Mouse (Mus musculus) liver, embryonic 13.5 days (tissue): ENCODE results near the gene H13. TPM values are rescaled to one million over a fixed set of nuclear protein-coding genes. Genes with fewer than 3 reads are reported as not detected.
A peak's percentile ranks its signal among the peaks of the same experiment; 100 is the strongest.
"Not testable (repeated sequence)": the region's sequence is repeated elsewhere in the genome, so short reads cannot be mapped to it uniquely, and the experiment has no call there.

Source experiments
- ATAC-seq: fragments of 200-750 bp; cut with Nextera tagmentation; 2 replicates; pipeline ENCODE4 v1.8.0; 2017; ENCODE audit warnings: low read depth, mild to moderate bottlenecking, moderate number of reproducible peaks, moderate library complexity
- DNase-seq: peaks from one replicate; pipeline ENCODE4 v3.0.0; 2022
- H3K27ac ChIP-seq: fragments of 300-500 bp; sonication (generic); 2 replicates; pipeline ENCODE4 v1.5.1; 2015; ENCODE audit warnings: moderate library complexity, mild to moderate bottlenecking, inconsistent platforms
- H3K27me3 ChIP-seq: fragments of 300-500 bp; sonication (generic); 2 replicates; pipeline ENCODE4 v1.6.1; 2015; ENCODE audit warnings: mild to moderate bottlenecking, inconsistent platforms
- H3K36me3 ChIP-seq: fragments of 300-500 bp; sonication (generic); 2 replicates; pipeline ENCODE4 v1.6.1; 2015; ENCODE audit warnings: mild to moderate bottlenecking, inconsistent platforms
- H3K4me1 ChIP-seq: fragments of 300-500 bp; sonication (generic); replicated peaks from 2 replicates; pipeline ENCODE4 v1.6.1; 2015; ENCODE audit warnings: inconsistent platforms
- H3K4me2 ChIP-seq: fragments of 300-500 bp; sonication (generic); 2 replicates; pipeline ENCODE4 v1.6.1; 2015; ENCODE audit warnings: inconsistent platforms, mild to moderate bottlenecking, moderate library complexity
- H3K4me3 ChIP-seq: fragments of 300-500 bp; sonication (generic); replicated peaks from 2 replicates; pipeline ENCODE4 v1.5.1; 2015; ENCODE audit warnings: mild to moderate bottlenecking, inconsistent platforms
- H3K9ac ChIP-seq: fragments of 300-500 bp; sonication (generic); 2 replicates; pipeline ENCODE4 v1.6.1; 2015; ENCODE audit warnings: mild to moderate bottlenecking, inconsistent platforms
- H3K9me3 ChIP-seq: fragments of 300-500 bp; sonication (generic); replicated peaks from 2 replicates; pipeline ENCODE4 v1.6.1; 2016; ENCODE audit warnings: inconsistent platforms
- WGBS: fragments of 180-500 bp; shearing (Covaris S2); methylation state at CpG from one replicate; pipeline ENCODE4 v1.1.7; 2015; ENCODE audit not compliant: insufficient replicate concordance; 5-methylcytosine and 5-hydroxymethylcytosine counted together
- polyA plus RNA-seq: library from polyadenylated mRNA; unstranded; fragments of >200 nt; fragmentation: Nextera tagmentation; extraction: Ambion mirVana; gene quantifications from 2 replicates; pipeline ENCODE4 v1.2.1, GENCODE M21; 2015

Gene H13
- polyA plus RNA-seq, 1 experiment from 2014 or later, result 49.0 TPM

DNA sequence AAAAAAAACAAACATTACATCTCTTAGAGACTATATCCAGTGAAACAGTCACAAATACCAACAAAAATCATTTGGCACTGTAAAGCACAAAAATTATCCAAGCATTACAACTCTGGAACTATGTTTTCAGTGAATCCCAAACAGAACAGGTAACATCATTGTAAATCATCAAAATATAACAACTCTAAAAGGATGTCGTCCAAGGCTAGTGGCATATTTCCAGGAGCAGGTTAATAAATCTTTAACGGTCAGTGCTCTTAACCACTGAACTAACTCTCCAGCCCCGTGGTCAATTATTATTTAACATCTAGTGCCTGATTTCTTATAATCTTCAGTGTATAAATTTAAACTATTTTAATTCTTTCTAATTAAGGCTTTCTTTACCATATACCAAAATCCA is 3.1 kb upstream of the H13 start:
- not testable (repeated sequence) for H3K27ac ChIP-seq, H3K27me3 ChIP-seq

DNA sequence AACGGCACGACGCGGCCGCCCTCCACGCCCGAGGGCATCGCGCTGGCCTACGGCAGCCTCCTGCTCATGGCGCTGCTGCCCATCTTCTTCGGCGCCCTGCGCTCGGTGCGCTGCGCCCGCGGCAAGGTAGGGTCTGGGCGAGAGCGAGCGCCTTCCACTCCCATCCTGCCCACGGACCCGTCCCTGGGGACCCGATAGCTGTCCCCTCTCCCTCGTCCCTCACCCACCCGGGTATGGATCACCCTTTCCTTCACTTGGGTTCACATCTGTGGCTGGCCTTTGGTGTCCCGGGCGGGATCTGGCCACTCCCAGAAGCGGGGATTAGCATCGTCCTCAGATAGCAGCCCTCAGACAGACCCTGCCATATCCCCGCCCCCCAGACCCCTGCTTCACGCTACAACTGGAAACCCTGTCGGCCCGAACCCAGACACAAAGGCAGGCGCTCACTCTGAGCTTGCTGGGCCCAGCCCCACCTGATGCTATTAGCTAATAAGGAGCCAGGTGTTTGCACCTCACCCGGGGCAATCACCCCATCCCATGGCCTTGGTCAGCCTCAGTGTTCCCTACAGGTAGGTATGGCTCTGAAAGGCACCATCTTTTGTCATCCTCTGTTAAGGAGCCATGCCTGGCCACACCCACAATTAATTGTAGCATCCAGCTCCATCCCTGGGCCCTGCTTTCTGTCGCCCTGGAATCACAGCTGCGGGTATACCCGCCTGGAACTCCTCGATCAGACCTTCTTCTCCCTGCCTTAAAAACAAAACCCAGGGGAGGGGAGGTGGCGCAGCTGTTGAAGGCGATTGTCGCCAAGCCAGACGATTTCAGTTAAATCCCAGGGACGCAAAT is 601 bp downstream of the H13 start:
- peak; percentile 73 for ATAC-seq
- peak; percentile 20 for DNase-seq
- WGBS, result under 1% methylated on average over 46 of the region's 46 CpGs

More for the DNA sequence above, 3.1 kb upstream of the H13 start:
- H3K4me1 ChIP-seq, result peaks cover 19% of the 10 kb centered on the region
- not testable (repeated sequence) for DNase-seq, H3K9ac ChIP-seq, ATAC-seq, H3K9me3 ChIP-seq, H3K4me2 ChIP-seq, H3K4me3 ChIP-seq, H3K36me3 ChIP-seq
- WGBS, result 56% methylated on average over 3 of the region's 3 CpGs

DNA sequence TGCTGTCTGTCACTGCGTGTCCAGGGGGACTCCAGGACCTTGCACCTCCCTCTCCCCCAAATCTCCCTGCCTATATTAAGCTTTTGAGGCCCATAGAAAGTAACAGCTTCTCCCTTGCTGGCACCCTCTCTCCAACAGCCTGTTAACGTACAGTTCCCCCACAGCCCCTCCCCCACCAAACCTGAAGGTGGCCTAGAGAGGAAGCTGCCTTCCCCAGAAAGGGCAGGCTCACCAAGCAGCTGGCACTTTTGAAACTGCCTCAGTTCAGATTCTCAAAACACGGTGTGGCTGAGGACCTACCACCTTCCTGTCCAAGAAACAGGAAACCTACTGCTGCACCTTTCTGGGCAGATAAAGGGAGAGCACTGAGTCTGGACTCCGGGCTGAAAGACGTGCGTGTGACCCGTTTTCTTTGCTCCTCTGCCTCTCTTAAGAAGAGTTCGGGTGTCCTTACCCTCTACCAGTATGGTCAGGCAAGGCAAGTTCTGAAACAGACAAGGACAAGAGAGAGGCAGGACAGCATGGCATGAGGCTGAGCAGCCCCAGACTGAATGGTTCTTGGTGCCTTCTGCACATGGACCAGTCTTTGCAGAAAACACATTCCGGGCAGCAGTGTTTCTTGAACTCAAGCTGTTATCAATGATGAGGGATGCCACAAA is 1.9 kb downstream of the H13 start:
- Histone ChIP-seq H3K27ac (peak overlapping the region; percentile 72), H3K4me1 (peaks cover 50% of the 10 kb centered on the region), H3K9ac (peak overlapping the region; percentile 84), H3K4me3 (peak overlapping the region; percentile 81), H3K36me3 (peaks cover 36% of the 10 kb centered on the region), H3K27me3 (no peaks in the 10 kb centered on the region), H3K4me2 (peak overlapping the region; percentile 98), H3K9me3 (no peaks in the 10 kb centered on the region)
- peak; percentile 5; the same call in 1 of the 2 replicates for ATAC-seq
- no peak for DNase-seq
- 11% methylated on average over 9 of the region's 9 CpGs for WGBS

More for the DNA sequence above, 601 bp downstream of the H13 start:
- Histone ChIP-seq H3K4me1 (peaks cover 46% of the 10 kb centered on the region), H3K4me2 (peak overlapping the region; percentile 98), H3K4me3 (peak overlapping the region; percentile 81), H3K36me3 (peaks cover 24% of the 10 kb centered on the region), H3K9me3 (no peaks in the 10 kb centered on the region), H3K9ac (peak overlapping the region; percentile 84), H3K27me3 (no peaks in the 10 kb centered on the region), H3K27ac (peak overlapping the region; percentile 72)

DNA sequence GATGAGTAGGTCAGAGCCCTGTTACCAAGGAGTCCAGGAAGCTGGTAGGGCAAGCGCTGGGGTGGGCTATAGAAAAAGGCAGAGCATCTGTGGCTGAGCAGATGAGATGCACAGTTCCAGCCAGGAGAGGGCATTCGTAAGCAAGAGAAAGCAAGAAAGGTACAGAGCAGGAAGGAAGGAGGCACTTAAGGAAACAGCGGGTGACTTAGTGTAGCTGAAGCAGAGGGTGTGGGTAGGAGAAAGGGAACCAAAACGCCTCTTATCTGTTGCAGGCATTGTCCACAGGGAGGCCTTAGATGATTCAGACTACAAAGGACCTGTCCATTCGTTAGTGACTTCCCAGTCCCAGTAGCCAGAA is 2.4 kb downstream of the H13 start:
- Histone ChIP-seq H3K4me2 (peak overlapping the region; percentile 98), H3K9ac (peak overlapping the region; percentile 84), H3K9me3 (no peaks in the 10 kb centered on the region), H3K27ac (peak overlapping the region; percentile 72), H3K36me3 (peaks cover 42% of the 10 kb centered on the region), H3K4me1 (peaks cover 50% of the 10 kb centered on the region), H3K27me3 (no peaks in the 10 kb centered on the region), H3K4me3 (peak overlapping the region; percentile 81)
- DNase-seq, result no peak
- peak; percentile 37; the same call in 1 of the 2 replicates for ATAC-seq
- 11% methylated on average over 5 of the region's 5 CpGs for WGBS

DNA sequence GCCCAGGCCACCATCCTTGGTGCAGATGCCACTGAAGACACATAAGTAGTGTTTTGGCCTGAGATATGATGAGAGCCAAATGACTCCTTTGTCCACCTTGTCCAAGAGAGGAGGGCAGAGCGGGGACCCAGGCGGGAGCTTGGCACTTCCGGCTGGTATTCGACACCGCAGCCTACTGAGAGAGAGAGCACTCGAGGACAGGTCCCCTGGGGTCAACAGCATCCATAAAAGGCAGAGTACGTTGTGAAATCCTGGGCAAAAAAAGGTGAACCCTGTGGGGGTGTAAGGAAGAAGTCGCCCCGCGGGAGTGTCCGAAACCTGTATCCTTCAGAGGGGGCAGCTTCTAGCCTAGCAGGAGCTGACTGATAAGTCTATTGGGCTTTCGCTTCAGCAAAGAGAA is 2.9 kb downstream of the H13 start:
- no peaks in the 10 kb centered on the region for H3K9me3 ChIP-seq
- H3K4me2 ChIP-seq, result peak overlapping the region; percentile 98
- DNase-seq (no peak), ATAC-seq (no peak)
- H3K36me3 ChIP-seq, result peaks cover 47% of the 10 kb centered on the region
- peak overlapping the region; percentile 84; the same call in 1 of the 2 replicates for H3K9ac ChIP-seq
- peak overlapping the region; percentile 81; the same call in 1 of the 2 replicates for H3K4me3 ChIP-seq
- 74% methylated on average over 12 of the region's 12 CpGs for WGBS
- H3K27me3 ChIP-seq, result no peaks in the 10 kb centered on the region
- peaks cover 50% of the 10 kb centered on the region for H3K4me1 ChIP-seq
- H3K27ac ChIP-seq, result peak overlapping the region; percentile 72

DNA sequence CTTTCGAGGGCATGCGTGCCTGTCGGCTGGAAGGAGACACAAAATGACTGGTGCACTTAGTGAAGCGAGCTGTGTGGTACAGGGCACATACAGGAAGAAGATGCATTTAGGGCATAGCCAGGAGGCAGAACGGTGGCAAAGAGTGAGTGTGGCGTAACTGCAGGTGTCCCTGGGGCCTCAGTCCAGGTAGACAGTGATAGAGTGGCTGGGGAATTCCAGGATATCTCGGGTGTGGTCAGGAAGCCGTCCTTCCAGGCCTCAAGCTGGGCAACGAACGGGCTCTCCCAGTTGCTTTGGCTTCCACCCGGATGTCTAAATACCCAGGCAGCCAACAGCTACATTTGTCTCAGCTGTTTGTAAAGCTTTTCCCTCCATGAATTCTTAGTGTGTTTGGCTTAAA is 4.9 kb downstream of the H13 start:
- peaks cover 65% of the 10 kb centered on the region for H3K36me3 ChIP-seq
- H3K27me3 ChIP-seq, result no peaks in the 10 kb centered on the region
- no peak overlapping the region for H3K4me3 ChIP-seq
- ATAC-seq (no peak), DNase-seq (no peak)
- H3K9me3 ChIP-seq, result no peaks in the 10 kb centered on the region
- peaks cover 47% of the 10 kb centered on the region for H3K4me1 ChIP-seq
- H3K9ac ChIP-seq, result no peak overlapping the region
- no peak overlapping the region for H3K4me2 ChIP-seq
- WGBS, result 70% methylated on average over 11 of the region's 11 CpGs
- no peak overlapping the region for H3K27ac ChIP-seq

DNA sequence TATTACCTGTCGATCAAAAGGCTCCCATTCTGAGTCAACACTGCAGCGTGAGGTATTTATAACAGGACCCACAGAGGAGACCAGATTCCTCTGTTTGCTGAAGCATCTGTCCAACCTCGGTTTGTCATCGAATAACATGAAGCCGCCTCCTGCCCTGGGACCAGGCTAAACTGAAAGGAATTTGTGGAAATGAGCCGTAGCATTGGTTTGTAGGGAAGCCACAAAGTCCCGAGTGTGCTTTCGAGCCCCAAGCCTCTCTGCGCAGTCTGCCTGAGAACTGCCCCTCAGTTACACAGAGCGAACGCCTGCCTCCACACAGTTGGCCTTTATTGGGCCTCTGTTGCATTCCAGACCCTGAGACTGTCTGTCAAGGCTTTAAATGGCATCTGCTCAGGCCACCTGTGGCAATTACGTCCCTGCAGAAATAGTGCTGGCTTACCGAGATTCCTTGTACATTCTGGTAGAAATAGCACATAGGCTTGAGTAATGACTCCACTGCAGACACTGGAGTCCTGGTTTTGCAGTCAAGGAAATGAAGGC is 6.1 kb downstream of the H13 start:
- no peak overlapping the region for H3K4me2 ChIP-seq
- peaks cover 76% of the 10 kb centered on the region for H3K36me3 ChIP-seq
- 82% methylated on average over 13 of the region's 13 CpGs for WGBS
- H3K4me3 ChIP-seq, result no peak overlapping the region
- ATAC-seq (no peak), DNase-seq (no peak)
- no peak overlapping the region for H3K27ac ChIP-seq
- no peaks in the 10 kb centered on the region for H3K9me3 ChIP-seq
- peaks cover 40% of the 10 kb centered on the region for H3K4me1 ChIP-seq
- H3K27me3 ChIP-seq, result no peaks in the 10 kb centered on the region
- H3K9ac ChIP-seq, result no peak overlapping the region

DNA sequence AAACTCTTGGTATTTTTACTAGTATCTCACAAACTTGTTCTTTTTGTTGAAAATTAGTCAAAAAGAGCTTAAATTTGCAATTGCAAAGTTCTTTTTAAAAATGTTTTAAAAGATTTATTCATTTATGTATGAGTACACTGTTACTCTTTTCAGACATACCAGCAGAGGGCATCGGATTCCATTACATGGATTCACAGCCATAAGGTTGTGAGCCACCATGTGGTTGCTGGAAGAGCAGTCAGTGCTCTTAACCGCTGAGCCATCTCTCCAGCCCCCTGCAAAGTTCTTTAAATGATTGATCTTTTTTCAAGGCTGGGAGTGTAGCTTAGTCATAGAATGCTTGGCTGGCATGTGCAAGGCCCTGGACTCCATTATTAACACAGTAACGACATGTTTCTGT is 9.0 kb downstream of the H13 start:
- DNase-seq (no peak), ATAC-seq (0 out of 2 replicates have a peak, but pooled peaks have one; percentile 49)
- no peaks in the 10 kb centered on the region for H3K9me3 ChIP-seq
- no peak overlapping the region for H3K27ac ChIP-seq
- WGBS, result 63% methylated on average over 3 of the region's 3 CpGs
- H3K4me3 ChIP-seq, result no peak overlapping the region
- H3K4me2 ChIP-seq, result no peak overlapping the region
- H3K36me3 ChIP-seq, result peaks cover 93% of the 10 kb centered on the region
- H3K9ac ChIP-seq, result no peak overlapping the region
- H3K27me3 ChIP-seq, result no peaks in the 10 kb centered on the region
- H3K4me1 ChIP-seq, result peaks cover 10% of the 10 kb centered on the region

DNA sequence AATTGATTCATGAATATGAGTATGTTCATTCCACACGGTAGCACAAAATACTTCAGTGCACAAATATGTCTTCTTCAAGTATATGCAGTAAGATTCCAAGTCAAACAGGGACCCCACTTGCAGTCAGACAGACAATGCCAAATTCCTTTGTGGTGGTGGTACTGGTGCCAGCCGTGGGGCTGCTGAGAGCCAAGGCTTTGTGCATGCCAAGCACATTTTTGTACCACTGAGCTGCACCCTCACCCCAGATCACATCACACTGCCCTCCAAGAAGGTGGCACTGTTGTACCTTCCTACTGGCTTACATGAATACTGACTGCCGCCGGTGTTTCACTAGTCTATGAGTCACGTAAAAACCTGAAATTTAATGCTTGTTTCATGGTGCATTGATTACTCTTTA is 9.7 kb downstream of the H13 start:
- Histone ChIP-seq H3K27ac (no peak overlapping the region), H3K4me3 (no peak overlapping the region), H3K4me1 (peaks cover 8% of the 10 kb centered on the region), H3K4me2 (no peak overlapping the region), H3K9ac (no peak overlapping the region), H3K27me3 (no peaks in the 10 kb centered on the region), H3K36me3 (peaks cover 96% of the 10 kb centered on the region), H3K9me3 (no peaks in the 10 kb centered on the region)
- 86% methylated on average over 5 of the region's 5 CpGs for WGBS
- no peak for ATAC-seq
- no peak for DNase-seq

DNA sequence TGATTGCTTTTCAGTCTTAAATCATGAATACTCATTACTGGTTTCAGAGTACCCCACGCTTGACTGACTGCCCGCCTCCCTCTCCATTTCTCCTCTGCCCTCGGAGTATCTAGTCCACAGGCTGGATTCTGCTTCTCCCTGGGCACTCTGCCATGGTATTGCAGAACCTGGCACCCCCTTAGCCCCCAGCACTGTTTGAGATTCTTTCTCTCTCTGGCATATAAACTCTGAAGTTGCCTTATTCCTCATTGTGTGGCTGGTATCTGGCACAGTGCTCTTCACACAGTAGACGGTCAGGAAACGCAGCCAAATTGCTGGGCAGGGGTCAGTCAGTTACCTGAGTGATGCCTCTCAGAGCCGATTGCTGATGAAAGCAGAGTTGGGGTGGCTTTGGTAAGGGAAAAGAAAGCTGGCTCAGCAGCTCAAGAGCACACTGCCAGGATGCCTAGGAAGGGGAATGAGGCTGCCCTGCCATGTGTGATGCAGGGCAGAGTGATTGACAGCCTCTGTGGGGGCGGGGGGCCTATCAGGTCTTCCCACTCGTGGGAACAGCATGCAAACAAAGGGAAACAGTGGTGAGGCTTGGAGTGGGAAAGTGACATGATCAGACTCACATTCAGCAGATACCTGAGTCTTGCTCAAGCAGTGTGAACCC is 10.6 kb downstream of the H13 start:
- no peak for DNase-seq

DNA sequence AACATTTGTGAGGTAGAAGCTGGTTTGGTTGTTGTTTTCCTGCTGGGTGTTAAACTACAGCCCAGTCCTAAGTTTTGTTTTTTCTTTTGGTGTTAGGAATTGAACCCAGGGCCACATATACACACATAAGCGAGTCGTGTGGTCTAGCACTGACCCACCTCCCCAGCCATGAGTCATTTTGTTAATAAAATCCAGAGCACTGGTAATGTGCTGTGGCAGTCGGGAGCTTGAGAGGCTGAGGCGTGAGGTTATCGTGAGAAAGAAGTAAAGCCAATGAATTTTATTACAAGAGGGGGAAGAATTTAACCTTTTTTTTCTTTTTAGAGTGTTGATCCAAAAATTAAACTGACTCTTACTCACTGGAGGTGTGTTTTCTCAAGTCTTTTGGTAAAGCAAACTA is 13.8 kb downstream of the H13 start:
- no peak overlapping the region for H3K9ac ChIP-seq
- no peaks in the 10 kb centered on the region for H3K27me3 ChIP-seq
- DNase-seq (no peak), ATAC-seq (no peak)
- H3K9me3 ChIP-seq, result no peaks in the 10 kb centered on the region
- peaks cover 98% of the 10 kb centered on the region for H3K36me3 ChIP-seq
- no peak overlapping the region for H3K27ac ChIP-seq
- H3K4me2 ChIP-seq, result no peak overlapping the region
- peaks cover 7% of the 10 kb centered on the region for H3K4me1 ChIP-seq
- no peak overlapping the region for H3K4me3 ChIP-seq
- WGBS, result 83% methylated on average over 5 of the region's 5 CpGs

More for the DNA sequence above, 10.6 kb downstream of the H13 start:
- no peak overlapping the region for H3K4me2 ChIP-seq
- WGBS, result 67% methylated on average over 8 of the region's 8 CpGs
- ATAC-seq, result no peak
- no peak overlapping the region for H3K27ac ChIP-seq
- H3K36me3 ChIP-seq, result peaks cover 98% of the 10 kb centered on the region
- H3K4me1 ChIP-seq, result peaks cover 4% of the 10 kb centered on the region
- no peak overlapping the region for H3K4me3 ChIP-seq
- H3K9ac ChIP-seq, result no peak overlapping the region
- no peaks in the 10 kb centered on the region for H3K9me3 ChIP-seq
- no peaks in the 10 kb centered on the region for H3K27me3 ChIP-seq
